ENCODE assay signal across 8 mouse cellular contexts in genomic region chr11:121672990-121673572, GRCm38 (mm10). TPM values are rescaled to one million over a fixed set of nuclear protein-coding genes. Genes with fewer than 3 reads are reported as not detected.
DNase-seq lines count a peak whose midpoint lies in the region; ATAC-seq and TF ChIP-seq lines count a peak whose summit lies in the region.

B3gntl1 (minus strand) TSS chr11:121673153.

- peaks cover 18% of the 10 kb centered on the region for H3K4me1 ChIP-seq in erythroblast, embryonic 14.5 days (ENCODE audit: control insufficient read depth)
- H3K4me1 ChIP-seq in heart, embryonic 11.5 days (ENCODE audit: control insufficient read depth, insufficient read depth, low read length) = peaks cover 5% of the 10 kb centered on the region; the same call in 1 of the 2 replicates
- peaks cover 10% of the 10 kb centered on the region for H3K4me1 ChIP-seq in kidney, embryonic 16.5 days (ENCODE audit: insufficient read depth, low read length)
- H3K4me1 ChIP-seq in liver, adult 2 months (ENCODE audit: control insufficient read depth, insufficient read depth, low read length) = peaks cover 2% of the 10 kb centered on the region

- peak within 1 kb of the TSS; percentile 74 for H3K4me2 ChIP-seq in heart, embryonic 11.5 days
- H3K4me2 ChIP-seq in kidney, embryonic 16.5 days (replicated peaks; ENCODE audit: low read depth, low read length) = peak within 1 kb of the TSS; percentile 92
- H3K4me2 ChIP-seq in myocyte (ENCODE audit: low read depth) = peak within 1 kb of the TSS; percentile 98

- peak within 1 kb of the TSS; percentile 91 for H3ac ChIP-seq in C2C12 (ENCODE audit: control insufficient read depth, insufficient read length, low read depth)
- no peak within 1 kb of the TSS for H3ac ChIP-seq in myocyte (ENCODE audit: control insufficient read depth, insufficient read length)

- H3K36me3 ChIP-seq in C2C12 (ENCODE audit: control insufficient read depth, insufficient read depth) = no peaks in the 10 kb centered on the region
- H3K36me3 ChIP-seq in erythroblast, embryonic 14.5 days (ENCODE audit: control insufficient read depth) = no peaks in the 10 kb centered on the region
- no peaks in the 10 kb centered on the region; the same call in 1 of the 2 replicates for H3K36me3 ChIP-seq in heart, embryonic 11.5 days (ENCODE audit: control insufficient read depth, insufficient read depth, low read length)
- H3K36me3 ChIP-seq in kidney, embryonic 16.5 days (ENCODE audit: insufficient read depth, low read length) = no peaks in the 10 kb centered on the region
- peaks cover 3% of the 10 kb centered on the region; the same call in 1 of the 2 replicates for H3K36me3 ChIP-seq in liver, adult 2 months (ENCODE audit: control insufficient read depth, insufficient read depth, low read length)
- no peaks in the 10 kb centered on the region for H3K36me3 ChIP-seq in myocyte (ENCODE audit: control insufficient read depth, insufficient read depth)
- H3K36me3 ChIP-seq in splenic B cell, adult 2 months (ENCODE audit: control insufficient read depth, insufficient read depth, low read length, poor library complexity, severe bottlenecking) = no peaks in the 10 kb centered on the region

- DNase-seq in brain, embryonic 14.5 days (ENCODE audit: low read depth) = peak; percentile 100
- peak; percentile 98 for DNase-seq in liver, adult 2 months (ENCODE audit: extremely low read depth, low read depth, low spot score)
- peak; percentile 100 for DNase-seq in splenic B cell, adult 2 months (ENCODE audit: low read depth, low spot score)

- H3K79me3 ChIP-seq in C2C12 (ENCODE audit: low read depth) = no peaks in the 10 kb centered on the region

- H3K27ac ChIP-seq in heart, embryonic 11.5 days (ENCODE audit: low read depth, low read length) = peak within 1 kb of the TSS; percentile 87
- peak within 1 kb of the TSS; percentile 96 for H3K27ac ChIP-seq in kidney, embryonic 16.5 days (ENCODE audit: low read length)
- peak within 1 kb of the TSS; percentile 40 for H3K27ac ChIP-seq in liver, adult 2 months (replicated peaks; ENCODE audit: insufficient read depth, low read depth, low read length)

- peak; percentile 100 for ATAC-seq in heart, embryonic 11.5 days (replicated peaks; ENCODE audit: insufficient number of reproducible peaks, low FRiP score, low TSS enrichment)
- ATAC-seq in kidney, embryonic 16.5 days (ENCODE audit: low FRiP score, low TSS enrichment) = peak; percentile 100

- H3K4me3 ChIP-seq in C2C12 (ENCODE audit: insufficient read depth, poor library complexity, severe bottlenecking) (peak within 1 kb of the TSS; percentile 58), myocyte (peak within 1 kb of the TSS; percentile 54)
- H3K4me3 ChIP-seq in erythroblast, embryonic 14.5 days (replicated peaks) = peak within 1 kb of the TSS; percentile 69
- H3K4me3 ChIP-seq in heart, embryonic 11.5 days (ENCODE audit: low read depth, low read length) = peak within 1 kb of the TSS; percentile 65
- peak within 1 kb of the TSS; percentile 81 for H3K4me3 ChIP-seq in kidney, embryonic 16.5 days (ENCODE audit: low read length)
- peak within 1 kb of the TSS; percentile 73 for H3K4me3 ChIP-seq in liver, adult 2 months (ENCODE audit: insufficient read depth, low read depth, low read length)

- H3K9me3 ChIP-seq in erythroblast, embryonic 14.5 days (ENCODE audit: control insufficient read depth, low read length) = peaks cover 3% of the 10 kb centered on the region; the same call in 1 of the 2 replicates
- no peaks in the 10 kb centered on the region for H3K9me3 ChIP-seq in heart, embryonic 11.5 days (replicated peaks; ENCODE audit: control insufficient read depth, low read length)
- H3K9me3 ChIP-seq in kidney, embryonic 16.5 days (ENCODE audit: low read length) = peaks cover 5% of the 10 kb centered on the region

- WGBS in heart, embryonic 11.5 days (ENCODE audit: insufficient replicate concordance) = under 1% methylated on average over 46 of the region's 46 CpGs
- under 1% methylated on average over 46 of the region's 46 CpGs for WGBS in kidney, embryonic 16.5 days
- WGBS in liver, adult 2 months = under 1% methylated on average over 46 of the region's 46 CpGs

- no peaks in the 10 kb centered on the region for H3K27me3 ChIP-seq in C2C12 (ENCODE audit: control insufficient read depth, insufficient read depth, insufficient read length)
- H3K27me3 ChIP-seq in erythroblast, embryonic 14.5 days (ENCODE audit: control insufficient read depth) = no peaks in the 10 kb centered on the region
- H3K27me3 ChIP-seq in heart, embryonic 11.5 days (ENCODE audit: control insufficient read depth, insufficient read depth, low read length) = no peaks in the 10 kb centered on the region
- H3K27me3 ChIP-seq in kidney, embryonic 16.5 days (ENCODE audit: insufficient read depth, low read length) = no peaks in the 10 kb centered on the region
- no peaks in the 10 kb centered on the region for H3K27me3 ChIP-seq in liver, adult 2 months (ENCODE audit: control insufficient read depth, insufficient read depth, low read length)
- no peaks in the 10 kb centered on the region for H3K27me3 ChIP-seq in myocyte (ENCODE audit: control insufficient read depth, insufficient read depth, insufficient read length)
- H3K27me3 ChIP-seq in splenic B cell, adult 2 months (ENCODE audit: control insufficient read depth, insufficient read depth, low read length, poor library complexity, severe bottlenecking) = no peaks in the 10 kb centered on the region

- no peak for TF ChIP-seq CTCF in C2C12 (IDR thresholded peaks at IDR 0.05; ENCODE audit: control insufficient read depth, insufficient read depth, insufficient read length)
- no peak for TF ChIP-seq CTCF in brain, embryonic 14.5 days (IDR thresholded peaks at IDR 0.05; ENCODE audit: borderline replicate concordance, extremely low read depth, insufficient read depth, insufficient read length)
- TF ChIP-seq CTCF in liver, adult 2 months (IDR thresholded peaks at IDR 0.05; ENCODE audit: low read depth, low read length) = peak; percentile 29; the same call in 1 of the 2 replicates

- TF ChIP-seq POLR2A in brain, embryonic 14.5 days (IDR thresholded peaks at IDR 0.05; ENCODE audit: borderline replicate concordance, extremely low read depth, insufficient read depth, insufficient read length, poor library complexity, severe bottlenecking) = peak; percentile 64; the same call in 1 of the 2 replicates
- peak; percentile 75 for TF ChIP-seq POLR2A in liver, adult 2 months (IDR thresholded peaks at IDR 0.05; ENCODE audit: extremely low read depth, insufficient read depth, low read length)
- TF ChIP-seq POLR2A in myocyte (IDR thresholded peaks at IDR 0.05; ENCODE audit: insufficient read length, low read depth) = peak; percentile 84

- H3K79me2 ChIP-seq in C2C12 (ENCODE audit: control insufficient read depth, insufficient read depth) (no peaks in the 10 kb centered on the region), myocyte (ENCODE audit: control insufficient read depth, insufficient read depth) (no peaks in the 10 kb centered on the region)
- H3K79me2 ChIP-seq in liver, adult 2 months (ENCODE audit: control insufficient read depth, insufficient read depth, low read length) = no peaks in the 10 kb centered on the region

- peak within 1 kb of the TSS; percentile 74 for H3K9ac ChIP-seq in heart, embryonic 11.5 days (ENCODE audit: low read depth, low read length)
- H3K9ac ChIP-seq in kidney, embryonic 16.5 days (replicated peaks; ENCODE audit: low read length) = peak within 1 kb of the TSS; percentile 90
- peak within 1 kb of the TSS; percentile 68 for H3K9ac ChIP-seq in liver, adult 2 months (ENCODE audit: low read depth, low read length)

TF ChIP-seq in C2C12, 6 proteins besides CTCF, POLR2A, EP300 and RAD21:
- TF ChIP-seq MAX (IDR thresholded peaks at IDR 0.05) (peak; percentile 95), USF1 (IDR thresholded peaks at IDR 0.05; ENCODE audit: low read depth) (peak; percentile 95), FOSL1 (IDR thresholded peaks at IDR 0.05; ENCODE audit: insufficient read depth, low read length, poor library complexity, severe bottlenecking) (no peak), MYOD1 (IDR thresholded peaks at IDR 0.05; ENCODE audit: control insufficient read depth, insufficient read length, low read depth) (no peak), MYOG (IDR thresholded peaks at IDR 0.05; ENCODE audit: control insufficient read depth, extremely low read depth, insufficient read length) (no peak), CEBPB (IDR thresholded peaks at IDR 0.05; ENCODE audit: low read depth) (no peak)

TF ChIP-seq in myocyte, 11 proteins besides CTCF, POLR2A, EP300 and RAD21:
- peak; percentile 83 for TF ChIP-seq MAX (IDR thresholded peaks at IDR 0.05; ENCODE audit: low read depth)
- TF ChIP-seq USF1 (IDR thresholded peaks at IDR 0.05; ENCODE audit: low read depth) = peak; percentile 96
- peak in 1 of 3 experiments; percentile 18 for TF ChIP-seq MYOG (IDR thresholded peaks at IDR 0.05; ENCODE audit: control insufficient read depth in 1 of 3, insufficient read depth in 1 of 3, insufficient read length in 2 of 3, low read depth in 2 of 3)
- peak; percentile 76 for TF ChIP-seq SRF (IDR thresholded peaks at IDR 0.05; ENCODE audit: control insufficient read depth, insufficient read length, low read depth)
- no peak for TF ChIP-seq MYOD1 (IDR thresholded peaks at IDR 0.05; ENCODE audit: control insufficient read depth in 1 of 3, insufficient read length in 2 of 3, low read depth in 2 of 3)
- TF ChIP-seq REST (IDR thresholded peaks at IDR 0.05; ENCODE audit: insufficient read depth, insufficient read length) = peak; percentile 15
- TF ChIP-seq CEBPB (IDR thresholded peaks at IDR 0.05; ENCODE audit: insufficient read depth, poor library complexity, severe bottlenecking) = no peak
- TF ChIP-seq POLR2AphosphoS2 (IDR thresholded peaks at IDR 0.05; ENCODE audit: insufficient read length, low read depth) = peak; percentile 91
- no peak for TF ChIP-seq TCF12 (IDR thresholded peaks at IDR 0.05; ENCODE audit: insufficient read depth, poor library complexity, severe bottlenecking)

RNA-seq across cellular contexts. Expression of gene B3gntl1, which starts in this region (rescaled TPM):
- polyA plus RNA-seq in C2C12 (2012; fragmentation: generic; extraction: Trizol) (2.7 TPM), myocyte (2012; fragmentation: generic; extraction: Trizol) (5.4 TPM)
- polyA plus RNA-seq in brain, embryonic 14.5 days (2012; rRNA removed) = 8.5 and 9.2 TPM in 2 replicates
- polyA plus RNA-seq in erythroblast, embryonic 14.5 days (2012) = not detected in 2 replicates
- polyA plus RNA-seq in heart, embryonic 11.5 days (2014; fragmentation: Nextera tagmentation; extraction: Ambion mirVana) = 6.4 and 6.5 TPM in 2 replicates
- polyA plus RNA-seq in kidney, embryonic 16.5 days (2015; fragmentation: Nextera tagmentation; extraction: Ambion mirVana) = 8.7 and 8.8 TPM in 2 replicates
- total RNA-seq in liver, adult 2 months (2014; rRNA removed) = 2.2 and 2.7 TPM in 2 replicates
- 1.9 and 2.4 TPM in 2 replicates for polyA plus RNA-seq in liver, adult 2 months (2012; rRNA removed)

Comparison
In these comparisons a context has a peak if more than half of its experiments do, and no peak if none do; other contexts are left out.
1. Peak in every context shown above with its lines: DNase-seq, ATAC-seq, H3K4me3 ChIP-seq and H3K27ac ChIP-seq.
2. H3K27ac ChIP-seq: peak in every context shown above with its lines; median percentile 96 in kidney, embryonic 16.5 days; 87 in heart, embryonic 11.5 days; 40 in liver, adult 2 months.